Mouse (Mus musculus): ENCODE results near the gene Dok1.

The Dok1 gene

GRCm38 (mm10) chr6:83033249-83034185, at the start of gene Dok1, which contains the start of gene Loxl3:
Dok1 (minus strand) TSS chr6:83033471.
Loxl3 (plus strand) TSS chr6:83034173.
- peak; percentile 30 for DNase-seq

- no peak for DNase-seq
These were observed 46.9 kb upstream of the Dok1 start for GRCm38 (mm10) chr6:83080210-83080609.

- peak; percentile 98 for DNase-seq
These were observed 45.1 kb upstream of the Dok1 start for GRCm38 (mm10) chr6:83078324-83078858.

- DNase-seq: peak; percentile 33
These were observed 44.5 kb upstream of the Dok1 start, which contains the start of gene Pcgf1 for GRCm38 (mm10) chr6:83077630-83078323. Pcgf1 (plus strand) TSS chr6:83077869.

GRCm38 (mm10) chr6:83074979-83075378, 41.7 kb upstream of the Dok1 start:
- no peak for DNase-seq

GRCm38 (mm10) chr6:83071220-83071619, 37.9 kb upstream of the Dok1 start:
- no peak for DNase-seq

- DNase-seq: no peak
These were observed 37.3 kb upstream of the Dok1 start for GRCm38 (mm10) chr6:83070311-83071219.

- no peak for DNase-seq
These were observed 36.8 kb upstream of the Dok1 start, which contains the start of gene Tlx2 for GRCm38 (mm10) chr6:83070247-83070310. Tlx2 (minus strand) TSS chr6:83070293.

GRCm38 (mm10) chr6:83069488-83070246, 36.4 kb upstream of the Dok1 start:
- no peak for DNase-seq

- no peak for DNase-seq
These were observed 35.6 kb upstream of the Dok1 start for GRCm38 (mm10) chr6:83068706-83069487.

- DNase-seq: no peak
These were observed 35.0 kb upstream of the Dok1 start for GRCm38 (mm10) chr6:83068221-83068620.

- no peak for DNase-seq
These were observed 33.2 kb upstream of the Dok1 start for GRCm38 (mm10) chr6:83066441-83066840.

GRCm38 (mm10) chr6:83065995-83066394, 32.7 kb upstream of the Dok1 start:
- DNase-seq: no peak

- DNase-seq: no peak
These were observed 25.5 kb upstream of the Dok1 start for GRCm38 (mm10) chr6:83058725-83059124.

GRCm38 (mm10) chr6:83057790-83058189, 24.5 kb upstream of the Dok1 start, which contains the start of gene Dqx1:
Dqx1 (plus strand) TSS chr6:83057844.
- peak; percentile 34 for DNase-seq

GRCm38 (mm10) chr6:83054871-83055431, 21.7 kb upstream of the Dok1 start, which contains the start of gene Htra2:
Htra2 (minus strand) TSS chr6:83055273.
- no peak for DNase-seq

GRCm38 (mm10) chr6:83054074-83054851, 21.0 kb upstream of the Dok1 start, which contains the start of gene Aup1:
Aup1 (plus strand) TSS chr6:83054521.
- DNase-seq: peak; percentile 99

GRCm38 (mm10) chr6:83053136-83053960, 20.1 kb upstream of the Dok1 start:
- DNase-seq: peak; percentile 46

- no peak for DNase-seq
These were observed 16.1 kb upstream of the Dok1 start for GRCm38 (mm10) chr6:83049367-83049766.

Data from right cerebral cortex, adult 18-20 months (tissue).